Mouse (Mus musculus) hindbrain, embryonic 14.5 days (tissue): ENCODE data around the gene Rnasel. TPM values are rescaled to one million over a fixed set of nuclear protein-coding genes. Genes with fewer than 3 reads are reported as not detected.

Experiments
- polyA plus RNA-seq: library from polyadenylated mRNA; unstranded; fragments of >200 nt; fragmentation: Nextera tagmentation; extraction: Ambion mirVana; gene quantifications from 2 replicates; pipeline ENCODE4 v1.2.1, GENCODE M21; 2014

Gene Rnasel
- polyA plus RNA-seq, 1 experiment from 2014 or later = 40.9 TPM

Other genes with a start within 250 kb of the Rnasel start
- 15.8 and 16.8 TPM in 2 replicates for gene Npl, start 199.4 kb upstream of the Rnasel start, polyA plus RNA-seq
- gene Rgs8, start 96.4 kb upstream of the Rnasel start, polyA plus RNA-seq = 16.4 and 19.7 TPM in 2 replicates
- gene Rgs16, start 9.1 kb upstream of the Rnasel start, polyA plus RNA-seq = 6.5 and 6.8 TPM in 2 replicates
- gene Rgsl1, start 94.7 kb downstream of the Rnasel start, polyA plus RNA-seq = 0.13 and 0.16 TPM in 2 replicates
- gene Teddm1b, start 124.9 kb downstream of the Rnasel start, polyA plus RNA-seq = 0.25 and 0.51 TPM in 2 replicates
- gene Teddm1a, start 142.3 kb downstream of the Rnasel start, polyA plus RNA-seq = not detected in 2 replicates
- 199 and 206 TPM in 2 replicates for gene Glul, start 150.5 kb downstream of the Rnasel start, polyA plus RNA-seq
- gene Teddm2, start 150.8 kb downstream of the Rnasel start, polyA plus RNA-seq = 0.98 and 1.4 TPM in 2 replicates